Mouse (Mus musculus) midbrain, embryonic 16.5 days (tissue): ENCODE measurements around the gene Klf6. TPM values are rescaled to one million over a fixed set of nuclear protein-coding genes. Genes with fewer than 3 reads are reported as not detected.

Source experiments
- ATAC-seq: fragments of 200-750 bp; cut with Nextera tagmentation; 2 replicates; pipeline ENCODE4 v1.8.0; 2017; ENCODE audit warnings: moderate TSS enrichment
- H3K27ac ChIP-seq: fragments of 300-500 bp; sonication (generic); 2 replicates; pipeline ENCODE4 v1.5.1; 2014; ENCODE audit warnings: mild to moderate bottlenecking, low read length, mixed read lengths
- H3K27me3 ChIP-seq: fragments of 300-500 bp; sonication (generic); 2 replicates; pipeline ENCODE4 v1.6.1; 2014; ENCODE audit warnings: low read depth, low read length, mixed read lengths; ENCODE audit not compliant: control insufficient read depth, insufficient read depth
- H3K36me3 ChIP-seq: fragments of 300-500 bp; sonication (generic); 2 replicates; pipeline ENCODE4 v1.6.1; 2014; ENCODE audit warnings: mild to moderate bottlenecking, low read length, moderate library complexity, mixed read lengths; ENCODE audit not compliant: control insufficient read depth, insufficient read depth
- H3K4me1 ChIP-seq: fragments of 300-500 bp; sonication (generic); 2 replicates; pipeline ENCODE4 v1.6.1; 2014; ENCODE audit warnings: mild to moderate bottlenecking, low read length, mixed read lengths; ENCODE audit not compliant: control insufficient read depth, insufficient read depth
- H3K4me2 ChIP-seq: fragments of 300-500 bp; sonication (generic); 2 replicates; pipeline ENCODE4 v1.6.1; 2014; ENCODE audit warnings: mild to moderate bottlenecking, low read length, mixed read lengths
- H3K4me3 ChIP-seq: fragments of 300-500 bp; sonication (generic); 2 replicates; pipeline ENCODE4 v1.5.1; 2014; ENCODE audit warnings: low read depth, mild to moderate bottlenecking, low read length, moderate library complexity, mixed read lengths
- H3K9ac ChIP-seq: fragments of 300-500 bp; sonication (generic); 2 replicates; pipeline ENCODE4 v1.6.1; 2014; ENCODE audit warnings: low read depth, low read length, mixed read lengths
- H3K9me3 ChIP-seq: fragments of 300-500 bp; sonication (generic); replicated peaks from 2 replicates; pipeline ENCODE4 v1.6.1; 2014; ENCODE audit warnings: mild to moderate bottlenecking, low read length, mixed read lengths; ENCODE audit not compliant: control insufficient read depth, poor library complexity, severe bottlenecking
- WGBS: fragments of 180-500 bp; shearing (Covaris S2); extraction: QIAGEN DNeasy Blood & Tissue Kit; methylation state at CpG from one replicate; pipeline ENCODE4 v1.1.7; 2014; 5-methylcytosine and 5-hydroxymethylcytosine counted together
- polyA plus RNA-seq: library from polyadenylated mRNA; unstranded; fragments of >200 nt; fragmentation: Nextera tagmentation; extraction: Ambion mirVana; gene quantifications from 2 replicates; pipeline ENCODE4 v1.2.1, GENCODE M21; 2015

Gene Klf6
- polyA plus RNA-seq, 1 experiment from 2014 or later: 132 TPM

DNA sequence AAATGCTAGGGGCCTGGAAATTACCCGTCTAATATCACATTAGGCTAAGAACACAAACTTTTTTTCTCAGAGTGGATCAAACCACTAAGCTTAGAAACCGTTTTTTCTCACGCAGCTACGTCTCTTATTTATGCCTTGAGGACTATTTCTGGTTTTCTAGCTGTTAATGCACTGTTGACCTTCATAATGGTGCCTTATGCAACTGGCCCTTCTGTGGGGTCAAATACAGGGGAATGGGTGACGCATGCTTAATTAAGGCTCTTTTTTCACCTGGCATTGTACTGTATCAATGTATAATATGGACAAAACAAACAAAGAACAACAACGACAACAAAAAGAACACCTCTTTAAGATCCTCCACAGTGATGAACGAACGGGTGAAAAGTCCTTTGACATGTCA, 7.1 kb downstream of the Klf6 start:
- no peak overlapping the region for H3K9ac ChIP-seq
- H3K27ac ChIP-seq: no peak overlapping the region
- H3K4me1 ChIP-seq: peaks cover 40% of the 10 kb centered on the region
- no peaks in the 10 kb centered on the region for H3K27me3 ChIP-seq
- no peak for ATAC-seq
- 85% methylated on average over 8 of the region's 8 CpGs for WGBS
- peaks cover 25% of the 10 kb centered on the region for H3K36me3 ChIP-seq
- H3K9me3 ChIP-seq: no peaks in the 10 kb centered on the region
- H3K4me2 ChIP-seq: no peak overlapping the region
- H3K4me3 ChIP-seq: no peak overlapping the region

DNA sequence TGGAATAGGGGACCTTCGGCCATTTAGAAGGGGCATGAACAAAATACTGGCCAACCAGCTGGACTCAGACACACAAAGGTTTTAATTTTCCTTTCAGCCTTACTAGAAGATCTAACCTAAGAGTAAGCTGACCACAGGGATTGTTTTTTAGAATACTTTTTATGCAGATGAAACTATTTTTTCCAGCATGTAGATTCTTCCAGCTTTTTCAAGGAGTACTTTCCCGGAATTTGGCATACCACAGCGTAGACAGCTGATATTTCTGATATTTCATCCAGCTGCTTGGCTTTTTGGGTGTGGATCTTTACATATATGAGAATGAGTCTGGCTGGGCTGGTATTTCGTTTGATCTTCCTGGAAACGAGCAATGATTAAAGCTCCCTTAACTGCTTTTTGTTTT, 8.2 kb downstream of the Klf6 start:
- no peak overlapping the region for H3K4me3 ChIP-seq
- H3K9ac ChIP-seq: no peak overlapping the region
- ATAC-seq: no peak
- H3K27me3 ChIP-seq: no peaks in the 10 kb centered on the region
- H3K9me3 ChIP-seq: no peaks in the 10 kb centered on the region
- H3K27ac ChIP-seq: no peak overlapping the region
- peaks cover 25% of the 10 kb centered on the region for H3K36me3 ChIP-seq
- WGBS: 41% methylated on average over 5 of the region's 5 CpGs
- H3K4me2 ChIP-seq: no peak overlapping the region
- peaks cover 40% of the 10 kb centered on the region for H3K4me1 ChIP-seq

DNA sequence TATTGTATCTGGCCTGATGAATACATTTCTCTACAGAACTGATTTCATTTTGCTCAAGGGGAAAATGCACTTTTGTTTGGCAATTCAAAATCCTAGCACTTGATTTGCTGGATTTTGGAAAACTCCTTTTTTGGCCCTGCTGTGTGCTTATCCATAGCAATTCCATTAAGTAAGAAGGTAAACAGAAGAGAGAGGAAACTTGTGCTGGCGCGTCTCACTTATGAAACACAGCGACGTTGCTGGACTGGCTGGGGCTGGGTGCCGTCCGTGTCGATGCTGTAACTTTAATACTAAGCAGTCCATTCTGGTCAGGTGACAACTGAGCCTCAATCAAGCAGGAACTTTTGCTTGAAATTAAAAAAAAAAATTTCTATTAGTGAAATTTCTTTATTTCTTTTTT, 8.6 kb downstream of the Klf6 start:
- Histone ChIP-seq H3K4me1 (peaks cover 36% of the 10 kb centered on the region), H3K27ac (no peak overlapping the region), H3K4me2 (0 out of 2 replicates have a peak overlapping the region, but pooled peaks have one; percentile 1), H3K9ac (no peak overlapping the region), H3K4me3 (no peak overlapping the region), H3K36me3 (peaks cover 25% of the 10 kb centered on the region), H3K27me3 (no peaks in the 10 kb centered on the region), H3K9me3 (no peaks in the 10 kb centered on the region)
- 7% methylated on average over 7 of the region's 7 CpGs for WGBS
- no peak for ATAC-seq

DNA sequence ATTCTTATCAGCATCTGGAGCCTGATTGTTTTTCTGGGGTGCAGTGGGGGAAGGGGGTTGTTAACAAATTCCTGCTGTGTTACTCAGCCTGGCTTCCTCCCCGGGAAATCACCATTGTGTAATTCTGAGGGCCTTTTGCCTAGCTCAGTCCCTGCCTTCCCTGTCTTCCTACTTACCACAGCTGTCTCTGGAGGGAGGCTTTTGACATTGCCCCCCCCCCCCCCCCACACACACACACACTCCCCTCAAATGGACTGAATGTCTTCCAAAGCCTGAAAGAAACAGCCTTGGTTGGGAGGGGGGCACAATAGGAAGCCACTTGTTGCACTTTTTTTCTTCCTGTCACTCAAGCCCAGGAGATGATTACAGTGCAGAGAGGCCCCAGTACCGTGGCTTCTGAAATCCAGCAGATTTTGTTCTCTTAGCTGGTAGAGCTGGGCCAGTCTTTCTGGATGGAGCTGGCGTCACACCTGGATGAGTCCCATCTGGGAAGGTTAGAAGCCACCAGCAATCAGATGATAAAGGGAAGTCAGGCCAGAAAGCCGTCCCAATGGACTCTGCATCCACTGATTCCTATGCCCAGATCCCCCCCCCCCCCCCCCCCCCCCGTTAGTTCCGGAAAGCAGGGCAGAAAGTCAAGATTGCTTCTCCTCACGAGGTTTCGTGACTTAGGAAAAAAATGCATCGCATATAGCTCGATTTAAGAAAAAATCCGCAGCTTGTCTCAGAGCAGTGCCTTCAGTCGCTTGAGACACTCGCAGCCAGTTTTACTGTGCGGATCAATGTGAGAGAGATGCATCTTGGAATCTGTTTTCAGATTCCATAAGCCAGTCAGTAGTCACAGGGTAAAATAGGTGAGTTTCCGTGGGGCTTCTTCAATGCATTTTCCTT, 9.3 kb downstream of the Klf6 start:
- Histone ChIP-seq H3K27ac (no peak overlapping the region), H3K9ac (0 out of 2 replicates have a peak overlapping the region, but pooled peaks have one; percentile 34), H3K36me3 (peaks cover 20% of the 10 kb centered on the region), H3K4me3 (no peak overlapping the region), H3K9me3 (no peaks in the 10 kb centered on the region), H3K4me2 (no peak overlapping the region), H3K4me1 (peaks cover 31% of the 10 kb centered on the region), H3K27me3 (no peaks in the 10 kb centered on the region)
- 15% methylated on average over 13 of the region's 15 CpGs for whole genome bisulfite sequencing
- peak; percentile 79 for ATAC-seq

DNA sequence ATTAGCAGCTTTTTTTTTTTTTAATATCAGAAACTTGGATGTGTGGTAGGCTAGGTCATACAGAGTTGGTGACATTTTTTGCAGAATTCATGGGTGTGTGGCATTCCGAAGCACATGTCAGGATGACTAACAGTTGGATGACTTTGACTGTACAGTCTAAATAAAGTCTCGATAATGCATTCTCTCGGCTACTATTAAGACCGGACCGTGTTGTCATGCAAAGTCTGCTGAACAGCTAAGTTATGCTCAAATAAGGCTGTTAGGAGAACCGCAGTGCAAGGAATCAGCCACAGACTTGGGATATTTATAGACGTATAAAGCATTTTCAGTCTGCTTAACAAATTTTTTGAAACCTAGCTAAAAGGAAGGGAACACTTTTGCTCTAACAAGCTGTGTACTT, 10.1 kb downstream of the Klf6 start:
- H3K27me3 ChIP-seq: no peaks in the 10 kb centered on the region
- no peak overlapping the region for H3K27ac ChIP-seq
- peaks cover 17% of the 10 kb centered on the region for H3K36me3 ChIP-seq
- no peak overlapping the region for H3K9ac ChIP-seq
- H3K9me3 ChIP-seq: no peaks in the 10 kb centered on the region
- no peak for ATAC-seq
- no peak overlapping the region for H3K4me2 ChIP-seq
- peaks cover 24% of the 10 kb centered on the region for H3K4me1 ChIP-seq
- 79% methylated on average over 7 of the region's 7 CpGs for WGBS
- H3K4me3 ChIP-seq: no peak overlapping the region

DNA sequence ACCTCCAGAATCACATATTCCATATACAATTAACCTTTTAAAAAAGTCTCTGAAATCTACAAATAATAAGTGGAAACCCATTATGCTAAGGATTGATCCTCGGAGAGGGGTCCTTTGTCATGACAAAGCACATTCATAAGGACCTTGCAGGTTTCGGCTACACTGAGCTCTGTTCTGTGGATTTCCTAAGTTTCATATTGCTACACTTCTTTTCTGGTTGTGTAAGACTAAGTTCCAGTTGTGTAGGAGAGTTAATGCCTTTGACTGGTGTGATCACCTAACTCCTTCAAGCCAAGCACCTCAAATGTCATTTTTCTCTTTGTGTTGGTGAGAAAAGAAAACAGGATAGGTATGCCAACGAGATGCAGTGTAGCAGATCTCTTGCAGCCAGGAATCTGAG, 12.4 kb downstream of the Klf6 start:
- no peaks in the 10 kb centered on the region for H3K9me3 ChIP-seq
- no peak overlapping the region for H3K9ac ChIP-seq
- H3K27ac ChIP-seq: no peak overlapping the region
- H3K4me2 ChIP-seq: no peak overlapping the region
- H3K27me3 ChIP-seq: no peaks in the 10 kb centered on the region
- ATAC-seq: no peak
- WGBS: 84% methylated on average over 3 of the region's 3 CpGs
- H3K36me3 ChIP-seq: peaks cover 1% of the 10 kb centered on the region; the same call in 1 of the 2 replicates
- H3K4me1 ChIP-seq: peaks cover 16% of the 10 kb centered on the region
- no peak overlapping the region for H3K4me3 ChIP-seq

DNA sequence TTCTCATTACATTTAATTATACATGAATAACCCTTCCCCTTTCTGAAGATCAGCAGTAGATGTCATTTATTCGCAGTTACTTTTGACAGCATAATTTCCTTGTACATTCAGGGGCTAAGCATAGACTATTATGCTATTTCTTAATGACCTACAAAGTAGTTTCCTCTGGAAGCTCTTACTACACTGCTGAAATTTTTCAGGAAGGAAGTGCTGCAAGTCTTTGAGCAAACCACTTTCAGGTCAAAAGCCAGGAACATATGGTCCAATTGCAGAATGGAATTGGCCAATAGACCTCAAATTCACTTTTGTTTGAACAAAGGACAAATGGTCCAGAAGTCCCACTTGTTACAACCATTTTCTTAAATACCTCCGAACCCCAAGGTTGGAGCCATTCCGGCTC, 14.2 kb downstream of the Klf6 start:
- H3K9ac ChIP-seq: no peak overlapping the region
- H3K27me3 ChIP-seq: no peaks in the 10 kb centered on the region
- ATAC-seq: no peak
- H3K27ac ChIP-seq: no peak overlapping the region
- H3K4me3 ChIP-seq: no peak overlapping the region
- no peaks in the 10 kb centered on the region for H3K36me3 ChIP-seq
- H3K4me2 ChIP-seq: no peak overlapping the region
- no peaks in the 10 kb centered on the region for H3K9me3 ChIP-seq
- peaks cover 6% of the 10 kb centered on the region for H3K4me1 ChIP-seq
- WGBS: 91% methylated on average over 3 of the region's 3 CpGs

DNA sequence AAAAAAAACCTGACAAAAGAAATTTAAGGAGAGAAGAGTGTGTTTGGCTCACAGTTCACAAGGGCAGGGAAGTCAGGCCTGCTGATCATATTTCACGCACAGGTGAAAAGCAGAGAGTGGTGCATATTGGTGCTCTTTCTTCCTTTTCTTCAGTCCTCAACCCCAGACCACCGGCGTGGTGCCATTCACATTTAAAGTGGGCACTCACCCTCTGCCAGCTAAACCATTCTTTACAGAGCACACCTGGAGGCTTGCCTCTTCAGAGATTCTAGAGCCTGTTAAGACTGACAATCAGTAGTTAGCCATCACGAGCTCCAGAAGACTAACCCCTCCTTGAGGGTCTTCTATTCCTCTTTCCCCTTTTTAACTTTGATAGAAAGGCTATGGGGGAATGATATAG, 17.5 kb downstream of the Klf6 start:
- H3K36me3 ChIP-seq: no peaks in the 10 kb centered on the region
- ATAC-seq: no peak
- no peaks in the 10 kb centered on the region for H3K27me3 ChIP-seq
- no peak overlapping the region for H3K4me3 ChIP-seq
- WGBS: 66% methylated on average over 4 of the region's 4 CpGs
- no peaks in the 10 kb centered on the region for H3K9me3 ChIP-seq
- H3K4me1 ChIP-seq: no peaks in the 10 kb centered on the region
- no peak overlapping the region for H3K4me2 ChIP-seq
- no peak overlapping the region for H3K9ac ChIP-seq
- H3K27ac ChIP-seq: no peak overlapping the region

DNA sequence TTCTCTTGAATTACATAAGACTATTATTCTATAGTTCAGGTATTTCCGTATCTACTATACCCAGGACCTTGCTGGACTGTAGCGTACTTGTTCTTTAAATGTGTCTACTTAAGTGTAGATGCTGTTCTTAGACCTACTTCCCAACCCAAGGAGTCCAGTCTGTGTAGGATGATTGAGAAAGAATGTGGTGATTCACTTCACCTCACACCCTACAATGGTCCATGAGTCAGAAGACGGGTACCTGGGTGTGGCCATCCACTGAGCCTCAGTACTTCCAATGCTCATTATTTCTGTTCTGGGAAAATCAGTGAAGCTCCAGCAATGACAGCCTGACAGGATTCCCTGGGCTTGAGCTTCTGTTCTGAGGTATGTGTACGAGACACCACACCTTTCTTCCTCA, 25.5 kb downstream of the Klf6 start:
- no peaks in the 10 kb centered on the region for H3K4me1 ChIP-seq
- H3K36me3 ChIP-seq: no peaks in the 10 kb centered on the region
- no peak overlapping the region for H3K4me3 ChIP-seq
- WGBS: 93% methylated on average over 4 of the region's 4 CpGs
- H3K9ac ChIP-seq: no peak overlapping the region
- H3K4me2 ChIP-seq: no peak overlapping the region
- no peaks in the 10 kb centered on the region for H3K9me3 ChIP-seq
- no peak overlapping the region for H3K27ac ChIP-seq
- no peak for ATAC-seq
- H3K27me3 ChIP-seq: no peaks in the 10 kb centered on the region
